Mouse (Mus musculus): ENCODE data around the gene Slc3a1.

- TF ChIP-seq CTCF (IDR thresholded peaks at IDR 0.05; ENCODE audit: low read depth), result no peak
- TF ChIP-seq EP300 (IDR thresholded peaks at IDR 0.05; ENCODE audit: low read depth), result no peak
These were observed 2.5 kb downstream of the Slc3a1 start for GRCm38 (mm10) chr17:85030651-85031050.
